Mouse (Mus musculus): Measurements from ENCODE around the gene Ak8.

- TF ChIP-seq CTCF (IDR thresholded peaks at IDR 0.05; ENCODE audit: low read depth, low read length) (no peak), GATA2 (IDR thresholded peaks at IDR 0.05; ENCODE audit: borderline replicate concordance, low read depth, low read length) (no peak), GATA1 (IDR thresholded peaks at IDR 0.05; ENCODE audit: borderline replicate concordance, low read length) (no peak), POLR2AphosphoS5 (IDR thresholded peaks at IDR 0.05; ENCODE audit: insufficient replicate concordance, low read depth, low read length) (no peak)
These were observed 7.3 kb upstream of the Ak8 start for GRCm38 (mm10) chr2:28692692-28693091.
